Mouse (Mus musculus) lung, embryonic 16.5 days (tissue): ENCODE measurements around the gene 1700023F06Rik. TPM values are rescaled to one million over a fixed set of nuclear protein-coding genes. Genes with fewer than 3 reads are reported as not detected.
"Not testable (repeated sequence)": the region's sequence is repeated elsewhere in the genome, so short reads cannot be mapped to it uniquely, and the experiment has no call there.

ENCODE experiments used
- ATAC-seq: fragments of 200-750 bp; cut with Nextera tagmentation; 2 replicates; pipeline ENCODE4 v1.8.0; 2017; ENCODE audit warnings: low read depth, mild to moderate bottlenecking, moderate library complexity
- H3K27ac ChIP-seq: fragments of 300-500 bp; sonication (generic); 2 replicates; pipeline ENCODE4 v1.5.1; 2014; ENCODE audit warnings: mild to moderate bottlenecking, control low read depth, low read length
- H3K27me3 ChIP-seq: fragments of 300-500 bp; sonication (generic); 2 replicates; pipeline ENCODE4 v1.6.1; 2014; ENCODE audit warnings: low read depth, low read length, mixed read lengths; ENCODE audit not compliant: control insufficient read depth, insufficient read depth
- H3K36me3 ChIP-seq: fragments of 300-500 bp; sonication (generic); 2 replicates; pipeline ENCODE4 v1.6.1; 2014; ENCODE audit warnings: low read length; ENCODE audit not compliant: control insufficient read depth, insufficient read depth
- H3K4me1 ChIP-seq: fragments of 300-500 bp; sonication (generic); replicated peaks from 2 replicates; pipeline ENCODE4 v1.6.1; 2014; ENCODE audit warnings: low read length, mixed read lengths; ENCODE audit not compliant: control insufficient read depth, insufficient read depth
- H3K4me2 ChIP-seq: fragments of 300-500 bp; sonication (generic); 2 replicates; pipeline ENCODE4 v1.6.1; 2014; ENCODE audit warnings: low read depth, low read length, control low read depth
- H3K4me3 ChIP-seq: fragments of 300-500 bp; sonication (generic); 2 replicates; pipeline ENCODE4 v1.5.1; 2014; ENCODE audit warnings: mild to moderate bottlenecking, low read length, control low read depth
- H3K9ac ChIP-seq: fragments of 300-500 bp; sonication (generic); 2 replicates; pipeline ENCODE4 v1.6.1; 2014; ENCODE audit warnings: low read length, control low read depth
- H3K9me3 ChIP-seq: fragments of 300-500 bp; sonication (generic); 2 replicates; pipeline ENCODE4 v1.6.1; 2016; ENCODE audit warnings: low read length; ENCODE audit not compliant: control insufficient read depth
- WGBS: fragments of 180-500 bp; shearing (Covaris S2); extraction: QIAGEN DNeasy Blood & Tissue Kit; methylation state at CpG from one replicate; pipeline ENCODE4 v1.1.7; 2014; 5-methylcytosine and 5-hydroxymethylcytosine counted together
- polyA plus RNA-seq: library from polyadenylated mRNA; unstranded; fragments of >200 nt; fragmentation: Nextera tagmentation; extraction: Ambion mirVana; gene quantifications from 2 replicates; pipeline ENCODE4 v1.2.1, GENCODE M21; 2015

The 1700023F06Rik gene
- polyA plus RNA-seq, 1 experiment from 2014 or later, result 0.44 TPM

DNA sequence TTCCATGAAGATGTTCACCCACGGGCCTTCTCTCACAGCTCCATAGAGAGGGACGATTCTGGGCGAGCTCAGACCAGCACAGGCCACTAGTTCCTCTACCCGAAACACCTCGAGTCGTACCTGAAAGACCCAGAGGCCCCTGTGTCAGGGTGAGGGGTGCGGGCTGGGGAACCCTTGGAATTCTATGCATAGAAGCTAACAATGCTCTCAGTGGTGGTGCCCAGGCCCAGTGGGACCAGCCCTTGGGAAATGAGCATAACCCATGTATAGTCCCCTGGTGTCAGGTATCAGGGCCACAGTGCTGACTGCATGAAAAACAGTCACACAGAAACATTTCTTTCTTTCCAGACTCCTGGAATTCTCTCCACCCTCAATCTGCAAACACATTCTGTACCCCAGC, 23.0 kb upstream of the 1700023F06Rik start:
- WGBS, result 93% methylated on average over 7 of the region's 7 CpGs
- Histone ChIP-seq H3K4me3 (no peak overlapping the region), H3K9me3 (no peaks in the 10 kb centered on the region), H3K27ac (no peak overlapping the region), H3K27me3 (no peaks in the 10 kb centered on the region), H3K4me1 (no peaks in the 10 kb centered on the region; the same call in 1 of the 2 replicates), H3K9ac (no peak overlapping the region), H3K4me2 (no peak overlapping the region), H3K36me3 (peaks cover 11% of the 10 kb centered on the region; the same call in 1 of the 2 replicates)
- ATAC-seq, result no peak

DNA sequence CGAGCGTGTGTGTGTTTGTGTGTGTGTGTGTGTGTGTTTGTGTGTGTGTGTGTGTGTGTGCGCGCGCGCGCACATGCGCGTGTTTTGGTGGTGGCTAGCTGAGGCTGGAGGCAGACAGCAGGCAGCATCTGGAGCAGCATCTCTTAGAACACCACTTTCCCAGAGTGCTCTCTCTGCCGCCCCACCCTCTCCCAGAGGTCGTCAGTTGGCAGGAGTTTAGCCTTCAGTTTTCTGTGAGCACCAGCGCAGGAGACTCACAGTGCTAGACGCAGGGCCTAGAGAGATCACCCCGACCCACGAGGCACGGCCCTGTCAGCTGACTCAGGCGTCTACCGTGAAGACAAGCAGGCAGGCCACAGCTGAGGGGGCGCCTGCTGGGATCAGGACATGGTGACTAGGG, 22.3 kb upstream of the 1700023F06Rik start:
- Histone ChIP-seq H3K27me3 (no peaks in the 10 kb centered on the region), H3K4me2 (no peak overlapping the region), H3K4me3 (no peak overlapping the region), H3K4me1 (no peaks in the 10 kb centered on the region; the same call in 1 of the 2 replicates), H3K36me3 (peaks cover 11% of the 10 kb centered on the region; the same call in 1 of the 2 replicates), H3K27ac (no peak overlapping the region), H3K9ac (no peak overlapping the region), H3K9me3 (no peaks in the 10 kb centered on the region)
- WGBS, result 85% methylated on average over 19 of the region's 19 CpGs
- ATAC-seq, result no peak

GRCm38 (mm10) chr11:103229608-103230007, 21.2 kb upstream of the 1700023F06Rik start:
- Histone ChIP-seq H3K9ac (no peak overlapping the region), H3K4me1 (no peaks in the 10 kb centered on the region), H3K4me2 (no peak overlapping the region), H3K27ac (no peak overlapping the region), H3K27me3 (no peaks in the 10 kb centered on the region), H3K4me3 (no peak overlapping the region), H3K36me3 (peaks cover 11% of the 10 kb centered on the region; the same call in 1 of the 2 replicates), H3K9me3 (no peaks in the 10 kb centered on the region)
- ATAC-seq, result no peak
- WGBS, result 92% methylated on average over 2 of the region's 2 CpGs

- no peaks in the 10 kb centered on the region for H3K27me3 ChIP-seq
- no peak overlapping the region for H3K4me3 ChIP-seq
- H3K36me3 ChIP-seq, result peaks cover 14% of the 10 kb centered on the region
- no peak overlapping the region for H3K9ac ChIP-seq
- no peak overlapping the region for H3K4me2 ChIP-seq
- 67% methylated on average over 18 of the region's 18 CpGs for WGBS
- no peaks in the 10 kb centered on the region for H3K9me3 ChIP-seq
- 0 out of 2 replicates have a peak, but pooled peaks cover 2% of the 10 kb centered on the region for H3K4me1 ChIP-seq
- H3K27ac ChIP-seq, result no peak overlapping the region
- ATAC-seq, result no peak
Measured at GRCm38 (mm10) chr11:103223951-103224456, 15.6 kb upstream of the 1700023F06Rik start.

- WGBS, result 80% methylated on average over 10 of the region's 10 CpGs
- H3K27me3 ChIP-seq, result no peaks in the 10 kb centered on the region
- no peak for ATAC-seq
- no peaks in the 10 kb centered on the region for H3K9me3 ChIP-seq
- H3K4me1 ChIP-seq, result peaks cover 3% of the 10 kb centered on the region; the same call in 1 of the 2 replicates
- no peak overlapping the region for H3K27ac ChIP-seq
- no peak overlapping the region for H3K4me3 ChIP-seq
- no peak overlapping the region for H3K9ac ChIP-seq
- H3K36me3 ChIP-seq, result peaks cover 14% of the 10 kb centered on the region
- no peak overlapping the region for H3K4me2 ChIP-seq
Measured at GRCm38 (mm10) chr11:103223444-103223843, 15.1 kb upstream of the 1700023F06Rik start.

DNA sequence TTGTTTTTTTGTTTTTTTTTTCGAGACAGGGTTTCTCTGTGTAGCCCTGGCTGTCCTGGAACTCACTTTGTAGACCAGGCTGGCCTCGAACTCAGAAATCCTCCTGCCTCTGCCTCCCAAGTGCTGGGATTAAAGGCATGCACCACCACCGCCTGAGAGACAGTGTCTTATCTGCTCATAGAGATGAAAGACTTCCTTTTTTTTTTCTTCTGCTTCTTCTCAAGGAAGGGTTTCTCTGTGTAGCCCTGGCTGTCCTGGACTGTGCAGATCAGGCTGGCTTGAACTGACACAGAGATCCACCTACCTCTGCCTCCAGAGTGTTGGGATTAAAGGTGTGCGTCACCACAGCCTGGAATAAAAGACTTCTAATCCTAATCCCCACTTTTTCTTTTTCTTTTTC, 14.4 kb upstream of the 1700023F06Rik start:
- not testable (repeated sequence) for ATAC-seq, H3K27ac ChIP-seq, H3K9me3 ChIP-seq, H3K4me3 ChIP-seq, H3K9ac ChIP-seq, H3K27me3 ChIP-seq, H3K4me1 ChIP-seq, H3K4me2 ChIP-seq
- peaks cover 14% of the 10 kb centered on the region for H3K36me3 ChIP-seq
- 83% methylated on average over 4 of the region's 4 CpGs for WGBS

GRCm38 (mm10) chr11:103221437-103221836, 13.1 kb upstream of the 1700023F06Rik start:
- H3K9me3 ChIP-seq, result no peaks in the 10 kb centered on the region
- no peak overlapping the region for H3K4me3 ChIP-seq
- no peak overlapping the region for H3K4me2 ChIP-seq
- no peak overlapping the region for H3K9ac ChIP-seq
- no peak for ATAC-seq
- 84% methylated on average over 6 of the region's 6 CpGs for WGBS
- H3K27me3 ChIP-seq, result no peaks in the 10 kb centered on the region
- H3K4me1 ChIP-seq, result peaks cover 6% of the 10 kb centered on the region; the same call in 1 of the 2 replicates
- H3K27ac ChIP-seq, result no peak overlapping the region
- peaks cover 7% of the 10 kb centered on the region for H3K36me3 ChIP-seq

GRCm38 (mm10) chr11:103219995-103220394, 11.6 kb upstream of the 1700023F06Rik start:
- Histone ChIP-seq H3K4me2 (no peak overlapping the region), H3K27ac (no peak overlapping the region), H3K4me3 (no peak overlapping the region), H3K36me3 (peaks cover 7% of the 10 kb centered on the region), H3K9me3 (no peaks in the 10 kb centered on the region), H3K27me3 (no peaks in the 10 kb centered on the region), H3K9ac (no peak overlapping the region), H3K4me1 (peaks cover 6% of the 10 kb centered on the region; the same call in 1 of the 2 replicates)
- 76% methylated on average over 4 of the region's 4 CpGs for WGBS
- no peak for ATAC-seq

DNA sequence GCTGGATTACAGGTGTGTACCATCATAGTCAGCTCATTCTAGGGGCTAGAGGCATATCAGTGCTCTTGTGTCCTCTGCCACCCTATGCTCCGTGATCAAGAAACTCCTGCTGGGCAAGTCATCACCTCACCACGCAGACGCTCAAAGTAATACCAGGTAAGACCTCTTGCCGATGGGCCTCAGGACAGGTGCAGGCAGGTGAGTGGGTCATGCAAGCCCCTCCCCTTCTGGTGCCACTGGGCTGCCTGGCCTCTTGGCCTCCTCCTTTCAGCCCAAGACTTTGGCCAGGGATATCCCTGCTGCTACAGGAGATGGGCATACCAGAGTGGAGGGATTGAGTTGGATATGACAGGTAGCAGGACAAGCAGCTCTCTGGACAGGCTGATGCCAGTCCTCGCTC, 10.9 kb upstream of the 1700023F06Rik start:
- Histone ChIP-seq H3K4me2 (no peak overlapping the region), H3K9ac (no peak overlapping the region), H3K27ac (no peak overlapping the region), H3K4me3 (no peak overlapping the region), H3K4me1 (peaks cover 6% of the 10 kb centered on the region; the same call in 1 of the 2 replicates), H3K9me3 (no peaks in the 10 kb centered on the region), H3K36me3 (peaks cover 7% of the 10 kb centered on the region), H3K27me3 (no peaks in the 10 kb centered on the region)
- 81% methylated on average over 5 of the region's 5 CpGs for WGBS
- ATAC-seq, result no peak
